Mouse (Mus musculus) cerebellum, adult 18-20 months (tissue): ENCODE data around the gene Mycbp2.
A peak's percentile ranks its signal among the peaks of the same experiment; 100 is the strongest.

ENCODE experiments used
- DNase-seq, 2 experiments: peaks; one replicate each; pipeline ENCODE4 v3.0.0; 2021

Mycbp2 gene

DNA sequence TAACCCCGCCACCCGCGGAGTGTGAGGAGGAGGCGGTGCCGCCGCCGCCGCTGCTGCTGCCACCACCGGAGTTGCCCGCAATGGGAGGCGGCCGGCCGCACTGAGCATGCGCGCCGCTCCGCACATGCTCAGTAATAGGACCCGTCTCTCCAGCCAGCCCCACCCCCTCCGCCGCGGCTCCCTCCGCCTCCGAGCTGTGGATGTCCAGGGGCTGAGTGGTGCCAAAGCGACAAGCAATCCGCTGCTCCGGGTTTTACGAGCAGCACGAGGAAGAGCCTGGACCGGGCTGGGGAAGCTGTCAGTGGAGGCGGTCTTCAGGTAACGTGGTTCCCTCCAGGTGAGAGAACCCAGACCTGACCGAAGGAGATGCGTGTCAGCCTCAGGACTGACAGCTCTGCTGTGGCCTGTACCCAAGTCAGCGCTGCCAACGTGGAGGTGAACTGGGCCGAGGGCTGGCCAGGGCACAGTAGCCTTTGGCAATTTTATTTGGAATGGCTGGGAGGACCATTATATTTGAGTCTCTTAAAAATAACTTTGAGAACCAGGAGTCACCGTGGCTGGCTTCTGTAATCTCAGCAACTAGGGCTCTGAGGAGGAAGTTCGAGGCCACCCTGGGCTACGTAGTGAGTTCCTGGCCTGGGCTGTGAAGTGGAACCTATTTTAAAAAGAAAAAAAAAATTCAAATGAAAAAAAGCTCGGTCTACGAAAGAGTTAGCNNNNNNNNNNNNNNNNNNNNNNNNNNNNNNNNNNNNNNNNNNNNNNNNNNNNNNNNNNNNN lies at the start of gene Mycbp2:
TSS of gene Mycbp2 (minus strand) at position 86 of the 777 bp plus-strand sequence.
- DNase-seq, result peak; percentile 100

DNA sequence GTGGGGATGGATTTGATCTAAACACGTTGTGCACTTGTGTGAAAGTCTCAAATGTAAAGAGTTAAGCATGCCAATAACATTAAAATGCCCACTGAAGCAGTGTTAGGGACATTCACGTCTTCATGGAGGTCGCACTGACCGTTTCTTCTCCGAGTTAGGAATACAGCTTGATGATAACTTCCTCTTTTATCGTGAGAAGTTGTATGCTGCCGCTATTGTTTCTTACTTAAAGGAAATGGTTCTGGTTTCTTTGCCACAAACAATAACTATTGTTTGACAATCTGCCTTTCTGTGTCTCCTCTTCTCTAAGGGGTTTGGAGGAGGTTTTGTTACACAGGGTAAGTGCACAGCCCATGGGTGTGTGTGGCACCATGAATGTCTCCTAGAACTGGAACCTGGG lies 45.8 kb upstream of the Mycbp2 start:
- no peak for DNase-seq

DNA sequence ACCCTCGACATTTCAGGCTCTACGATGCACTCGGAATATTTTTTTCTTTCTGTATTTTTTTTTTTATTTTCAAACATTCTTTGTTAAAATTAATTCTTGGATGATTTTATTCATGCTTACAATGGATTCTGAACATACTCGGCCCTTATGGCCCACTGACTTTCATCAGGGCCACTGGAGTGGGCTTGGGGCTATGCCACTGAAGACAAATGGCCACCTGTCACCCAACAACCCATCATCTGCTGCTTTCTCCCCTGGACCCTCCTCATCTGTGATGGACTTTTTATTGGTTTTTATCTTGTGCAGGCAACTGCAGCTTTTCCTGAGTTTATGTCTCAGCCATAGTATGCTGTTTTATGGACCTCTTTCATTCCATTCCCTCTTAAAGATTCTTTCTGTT lies 40.8 kb upstream of the Mycbp2 start:
- no peak for DNase-seq

DNA sequence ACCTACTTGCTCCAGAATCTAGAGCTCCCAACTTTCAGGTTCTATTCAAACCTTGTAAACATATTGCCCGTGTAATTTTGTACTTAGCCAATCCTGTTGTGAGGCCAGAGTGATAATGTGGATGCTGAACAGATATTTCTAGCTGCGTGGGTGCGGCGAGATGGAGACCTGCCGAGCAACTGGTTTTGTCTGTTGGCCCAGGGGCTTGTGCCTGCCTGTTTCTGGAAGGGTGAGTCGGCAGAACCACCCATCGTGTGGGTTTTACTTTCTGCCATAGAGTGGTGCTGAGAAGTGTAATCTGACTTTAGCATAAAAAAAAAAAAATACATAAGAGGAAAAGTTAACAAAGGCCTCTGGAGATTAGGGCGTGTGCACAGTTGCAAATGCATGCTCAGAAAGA lies 40.3 kb upstream of the Mycbp2 start:
- DNase-seq, result no peak

DNA sequence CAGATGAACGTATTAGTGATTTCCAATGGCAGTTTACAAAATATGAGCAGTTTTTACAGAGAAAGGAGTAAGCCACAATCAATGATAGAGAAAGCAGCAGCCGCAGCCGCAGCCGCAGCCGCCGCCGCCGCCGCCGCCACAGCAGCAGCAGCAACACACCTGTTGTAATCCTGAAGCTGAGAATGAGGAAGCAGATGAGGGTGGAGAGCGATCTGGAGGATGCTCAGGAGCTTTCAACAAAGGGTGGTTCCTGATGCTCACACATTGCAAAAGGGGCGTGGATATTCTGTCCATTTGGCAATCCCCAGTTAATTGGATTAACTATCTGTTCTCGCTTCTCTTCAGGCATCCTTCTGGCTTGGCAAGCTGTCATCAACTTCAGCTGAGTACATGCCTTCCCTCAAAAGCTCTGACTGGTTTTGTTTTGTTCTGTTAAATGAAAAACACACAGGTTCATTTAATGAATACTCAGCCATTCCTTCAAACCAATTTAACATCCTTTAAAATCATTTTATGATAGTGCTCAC lies 38.5 kb upstream of the Mycbp2 start:
- DNase-seq, result no peak

DNA sequence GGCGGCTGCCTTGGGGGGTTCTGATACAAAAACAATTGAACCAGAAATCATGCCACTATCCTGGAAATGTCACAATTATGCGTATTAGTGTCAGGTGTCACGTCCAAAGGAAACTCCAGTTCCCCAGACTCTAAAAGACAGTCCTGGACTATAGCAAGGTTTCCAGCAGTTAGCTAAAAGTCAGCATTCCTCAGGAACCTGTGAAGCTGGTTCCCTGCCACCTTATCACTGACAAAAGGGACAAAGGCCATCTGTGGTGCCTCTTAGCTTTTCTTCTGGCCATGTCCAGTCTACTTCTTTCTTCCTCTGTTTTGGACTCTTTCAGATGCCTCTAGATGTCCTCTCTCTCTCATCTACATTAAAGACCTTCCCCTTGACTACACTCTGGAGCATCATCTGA lies 32.1 kb upstream of the Mycbp2 start:
- DNase-seq, result no peak

DNA sequence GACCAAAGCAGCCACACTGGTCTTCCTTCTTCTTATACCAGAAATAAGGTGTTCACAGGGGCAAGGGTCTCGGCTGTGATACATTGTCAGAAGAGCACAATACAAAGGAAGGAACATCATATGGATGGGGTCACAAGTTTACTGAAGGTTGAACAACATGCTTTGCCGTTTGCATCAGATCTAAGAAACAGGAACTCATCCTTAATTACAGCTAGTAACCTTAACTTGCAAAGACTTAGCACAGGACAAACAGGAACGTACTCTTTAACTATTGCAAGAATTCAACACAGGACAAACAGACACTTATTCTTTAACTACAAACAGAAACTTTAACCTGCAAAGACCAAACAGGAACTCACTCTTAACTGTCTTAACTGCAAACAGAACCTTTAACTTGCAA lies 30.2 kb upstream of the Mycbp2 start:
- DNase-seq, result no peak

DNA sequence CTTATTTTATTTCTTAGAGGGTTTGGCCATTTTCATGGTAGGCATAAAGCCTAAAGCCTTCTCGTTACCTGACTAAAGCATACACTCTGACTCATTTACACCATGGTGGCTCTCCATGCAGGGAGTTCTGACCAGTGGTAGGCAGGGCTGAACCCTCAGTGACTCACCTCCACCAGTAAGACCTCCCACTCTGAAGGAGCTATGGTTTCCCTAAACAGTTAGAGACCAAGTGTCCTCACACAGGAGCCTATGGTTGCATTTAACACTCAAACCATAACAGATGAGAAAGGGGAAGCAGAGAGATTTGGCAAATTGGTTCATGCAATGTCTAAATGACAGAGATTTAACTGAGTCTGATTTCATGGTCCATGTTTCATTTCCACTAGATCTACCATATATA lies 28.9 kb upstream of the Mycbp2 start:
- no peak for DNase-seq

DNA sequence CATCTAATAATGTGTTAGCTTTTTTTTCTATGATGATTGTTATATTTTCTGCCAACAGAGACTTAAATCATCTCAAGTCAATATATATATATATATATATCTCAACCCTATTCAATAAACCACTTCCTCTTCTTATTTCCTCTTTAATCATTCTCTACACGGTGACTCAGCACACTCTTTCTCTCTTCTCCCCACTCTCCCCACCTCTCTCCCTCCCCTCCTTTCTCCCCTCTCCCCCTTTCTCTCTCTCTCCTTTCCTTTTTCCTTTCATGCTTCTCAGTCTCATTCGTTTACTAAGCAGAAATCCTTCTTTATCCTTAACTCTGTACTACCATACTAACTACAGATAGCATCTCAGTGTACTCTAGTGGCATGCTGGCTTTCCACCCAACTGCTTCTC lies 16.6 kb upstream of the Mycbp2 start:
- DNase-seq, result no peak

DNA sequence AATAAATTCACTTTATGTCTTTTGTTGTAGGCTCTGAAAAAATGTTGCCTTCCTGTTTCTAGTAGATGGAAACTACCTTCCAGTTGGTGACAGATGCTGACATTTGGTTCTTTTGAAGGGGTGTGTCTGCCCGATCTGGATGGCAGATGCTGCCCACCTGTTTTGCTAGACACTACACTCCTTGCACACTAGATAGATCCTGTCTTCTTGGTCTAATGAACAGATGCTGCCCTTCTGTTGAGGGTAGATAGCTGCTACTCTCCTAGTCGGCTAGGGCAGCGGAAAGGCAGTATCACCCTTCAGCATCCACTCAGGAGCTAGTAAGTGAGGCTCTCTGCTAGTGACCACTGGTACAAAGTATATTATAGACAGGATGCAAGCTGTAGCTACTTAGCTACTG lies 9.5 kb upstream of the Mycbp2 start:
- no peak for DNase-seq

DNA sequence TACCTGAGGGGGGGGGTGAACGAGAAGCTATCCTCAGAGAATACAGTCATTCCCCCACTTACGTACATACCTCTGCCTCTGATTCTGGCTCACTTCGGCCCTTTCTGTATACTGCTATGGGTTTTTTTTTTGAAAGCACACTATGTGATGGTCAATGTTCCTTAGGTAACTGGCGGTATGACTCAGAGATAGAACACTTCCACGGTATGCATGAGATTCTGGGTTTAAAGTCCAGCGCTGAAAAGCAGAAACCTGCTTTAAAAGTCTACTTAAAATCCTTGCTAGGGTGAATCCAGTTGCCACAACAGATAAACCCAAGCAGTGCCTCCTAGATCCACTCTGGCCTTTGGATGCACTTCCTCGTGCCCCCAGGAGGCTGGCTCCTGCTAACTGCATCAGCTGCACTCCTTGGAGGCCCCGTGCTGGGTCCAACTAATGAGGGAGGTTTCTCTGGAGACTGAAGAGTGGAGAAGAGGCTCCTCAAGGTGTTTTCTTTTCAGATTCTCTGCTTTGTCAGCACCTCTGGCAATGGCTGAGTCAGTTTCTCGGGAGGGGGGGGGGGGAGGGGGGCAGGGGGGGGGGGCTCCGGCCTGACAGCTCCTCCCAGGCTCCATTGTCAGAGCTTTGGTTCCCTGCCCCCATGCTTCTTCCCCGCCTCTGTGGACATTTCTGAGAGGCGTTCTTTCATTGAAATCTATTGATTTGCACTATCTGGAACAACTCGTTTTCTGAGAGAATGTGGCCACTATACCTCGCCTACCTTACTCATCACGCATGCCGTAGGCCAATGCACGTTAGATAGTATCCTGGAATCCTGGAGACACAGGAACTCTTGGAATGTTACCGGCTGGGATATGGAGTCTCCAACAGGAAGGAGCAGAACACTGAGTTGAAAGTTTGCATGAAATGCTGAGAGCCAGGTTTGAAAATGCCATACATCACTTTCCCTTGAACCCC lies 8.1 kb upstream of the Mycbp2 start:
- no peak for DNase-seq

DNA sequence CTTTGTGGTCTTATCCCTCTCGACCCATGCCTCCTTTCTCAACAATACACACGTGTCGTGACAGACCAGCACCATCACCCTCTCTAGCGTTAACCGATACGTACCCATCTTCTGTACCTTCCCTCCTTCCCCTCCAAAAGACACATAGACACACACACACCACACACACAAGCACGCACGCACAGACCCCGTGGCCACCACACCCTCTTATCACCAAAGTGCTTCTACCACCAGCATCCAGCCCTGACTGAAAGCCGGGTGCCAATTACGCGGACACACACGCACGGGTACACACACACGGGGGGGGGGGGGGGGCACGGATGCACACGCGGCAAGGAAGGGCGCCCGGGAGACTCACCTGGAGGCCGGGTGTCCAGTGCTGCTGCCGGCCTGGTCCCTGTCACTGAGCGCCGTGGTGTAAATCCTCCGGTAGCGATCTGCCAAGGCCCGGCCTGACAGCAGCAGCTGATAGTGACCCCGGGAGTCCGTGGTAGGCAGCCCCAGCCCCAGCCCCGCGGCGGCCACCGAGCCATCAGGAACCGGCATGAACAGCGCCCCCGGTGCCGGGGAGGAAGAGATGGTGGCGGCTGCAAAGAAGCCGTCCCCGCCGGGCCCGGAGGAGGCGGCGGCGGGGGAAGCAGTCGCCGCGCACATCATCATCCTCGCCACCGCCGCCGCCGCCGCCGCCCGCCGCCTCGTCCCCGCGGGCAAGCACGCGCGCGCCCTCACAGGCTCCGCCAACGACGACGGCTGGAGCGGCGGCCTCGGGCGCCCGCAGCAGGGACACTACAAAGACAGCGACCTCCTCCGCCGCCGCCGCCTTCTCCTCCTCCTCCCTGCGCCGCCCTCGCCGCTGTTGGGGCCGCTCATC lies 521 bp downstream of the Mycbp2 start:
- DNase-seq, result peak in 1 of 2 experiments; percentile 69

DNA sequence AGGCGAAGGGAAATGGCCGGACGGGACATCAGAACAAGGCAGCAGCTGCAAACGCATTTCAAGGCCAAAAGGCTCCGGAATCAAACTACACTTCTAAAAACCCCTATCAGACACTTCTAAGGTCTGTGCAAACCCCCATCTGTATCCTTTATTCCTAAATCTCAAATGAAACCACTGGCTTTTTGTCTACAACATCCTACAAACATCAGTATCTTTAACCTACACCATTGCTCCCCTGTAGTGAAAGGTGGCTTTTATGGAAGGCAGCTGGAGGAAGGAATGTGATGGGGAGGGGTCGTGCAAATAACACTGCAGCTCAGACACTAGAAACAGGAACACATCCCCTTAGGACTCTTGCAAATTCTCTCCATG lies 1.1 kb downstream of the Mycbp2 start:
- peak in 1 of 2 experiments; percentile 25 for DNase-seq

DNA sequence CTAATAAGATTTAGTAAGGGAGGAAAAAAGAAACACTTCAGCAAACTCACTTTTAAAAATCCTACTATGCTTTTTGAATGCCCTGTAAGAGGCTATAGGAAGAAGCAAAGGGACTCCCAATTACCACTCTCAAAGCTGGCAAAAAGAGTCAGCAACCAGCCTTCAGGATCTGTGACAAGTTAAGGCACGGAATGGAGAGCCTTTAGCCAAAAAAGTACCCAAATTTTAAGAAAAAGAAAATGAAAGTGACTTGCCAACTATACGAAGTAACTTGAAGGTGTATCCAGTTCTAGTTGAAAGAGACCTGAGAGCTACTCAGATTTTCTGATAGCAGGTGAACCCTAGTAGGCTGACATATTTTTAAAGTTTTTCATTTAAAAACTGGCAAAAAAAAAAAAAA lies 1.6 kb downstream of the Mycbp2 start:
- DNase-seq, result no peak

DNA sequence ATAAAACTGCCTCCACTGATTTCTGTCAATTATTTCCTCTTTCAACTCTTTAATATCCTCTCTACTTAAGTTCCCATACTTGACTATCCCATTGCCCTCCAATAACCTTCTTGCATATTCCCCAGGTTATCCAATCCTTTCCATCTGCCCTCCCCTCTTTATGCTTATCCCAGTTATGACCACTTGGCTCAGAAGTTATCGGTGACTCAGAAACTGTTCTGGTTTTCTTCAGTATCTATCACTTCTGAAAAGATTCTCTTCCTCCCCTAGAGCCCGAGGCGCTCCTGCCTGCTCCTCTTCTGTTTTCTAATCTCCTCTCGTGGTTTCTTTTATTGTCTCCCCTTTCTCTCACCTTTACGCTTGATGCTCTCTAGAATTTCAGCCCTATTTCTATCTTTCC lies 2.8 kb downstream of the Mycbp2 start:
- DNase-seq, result no peak

DNA sequence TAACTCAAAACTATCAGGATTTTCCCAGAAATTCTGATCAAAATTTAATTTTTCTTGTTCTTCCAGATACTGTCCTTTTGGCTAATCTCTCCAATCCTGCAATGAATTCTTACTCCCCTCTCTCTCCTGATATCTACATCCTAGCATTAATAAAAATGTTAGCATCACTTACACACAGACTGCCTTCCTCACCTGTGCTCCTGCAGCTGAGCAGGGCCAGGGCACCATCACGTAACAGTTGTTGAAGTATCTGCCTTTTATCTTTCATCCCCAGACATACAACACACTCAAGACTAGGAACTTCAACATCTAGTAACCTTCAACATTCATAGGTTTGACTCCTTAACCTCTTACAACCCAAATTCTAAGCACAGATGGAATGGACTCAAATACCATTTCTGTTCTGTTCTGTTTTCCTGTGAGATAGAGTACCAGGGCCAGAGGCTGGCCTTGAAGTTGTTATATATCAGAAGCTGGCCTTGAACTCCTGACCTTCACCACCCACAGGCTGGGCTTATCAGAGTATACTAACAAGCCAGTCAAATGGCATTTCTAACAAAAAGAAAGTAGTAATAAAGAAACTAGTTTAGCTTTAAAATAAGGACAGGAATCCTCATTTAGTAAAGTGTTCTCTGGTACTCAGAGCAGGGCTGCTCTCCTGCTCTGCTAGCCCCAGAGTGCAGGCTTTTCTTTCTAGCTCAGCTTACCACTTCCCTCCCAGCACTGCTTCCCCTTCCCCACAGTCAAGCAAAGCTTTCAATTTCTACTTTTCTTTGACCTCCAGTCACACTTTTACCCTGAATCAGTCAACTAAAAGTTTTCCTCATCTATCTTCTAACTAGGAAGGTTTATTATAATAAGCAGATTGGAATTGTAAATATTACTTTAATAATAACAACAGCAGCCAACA lies 5.0 kb downstream of the Mycbp2 start:
- DNase-seq, result no peak

DNA sequence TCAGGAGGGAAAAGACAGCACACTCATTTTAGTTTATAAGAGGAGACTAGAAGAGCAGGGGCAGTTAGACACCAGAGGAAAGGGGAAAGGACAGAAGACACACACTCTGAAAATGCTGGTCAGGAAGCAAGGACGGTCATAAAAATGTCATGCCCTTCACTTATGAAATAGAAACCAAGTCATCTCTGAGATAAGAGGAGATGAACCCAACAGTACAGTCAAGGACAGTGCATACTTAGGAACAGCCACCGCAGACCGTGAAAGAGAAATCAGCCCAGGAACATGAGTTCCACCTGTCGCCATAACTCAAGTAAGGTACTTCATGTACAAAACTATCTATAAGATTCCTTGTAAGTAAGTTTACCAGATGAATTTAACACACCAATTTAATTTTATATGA lies 33.7 kb downstream of the Mycbp2 start:
- no peak for DNase-seq

DNA sequence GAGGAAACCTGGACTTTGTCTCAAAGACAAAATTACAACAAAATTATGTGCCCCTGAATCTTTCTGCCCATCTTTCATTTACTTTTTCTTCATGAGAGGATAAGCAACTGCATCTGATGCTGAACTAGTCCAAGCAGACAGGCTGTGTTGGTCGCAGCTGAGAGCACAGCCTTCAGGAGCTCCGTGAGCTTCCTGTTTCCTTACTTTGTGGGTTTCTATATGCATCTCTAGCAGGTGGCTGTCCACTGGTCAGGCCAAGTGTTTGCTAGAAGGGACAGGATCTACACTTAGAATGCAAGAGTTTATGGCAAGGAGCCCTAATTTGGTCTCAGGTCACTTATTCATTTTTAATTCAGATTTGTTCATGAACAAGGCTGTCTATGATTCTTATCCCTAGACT lies 50.4 kb downstream of the Mycbp2 start:
- DNase-seq, result no peak

DNA sequence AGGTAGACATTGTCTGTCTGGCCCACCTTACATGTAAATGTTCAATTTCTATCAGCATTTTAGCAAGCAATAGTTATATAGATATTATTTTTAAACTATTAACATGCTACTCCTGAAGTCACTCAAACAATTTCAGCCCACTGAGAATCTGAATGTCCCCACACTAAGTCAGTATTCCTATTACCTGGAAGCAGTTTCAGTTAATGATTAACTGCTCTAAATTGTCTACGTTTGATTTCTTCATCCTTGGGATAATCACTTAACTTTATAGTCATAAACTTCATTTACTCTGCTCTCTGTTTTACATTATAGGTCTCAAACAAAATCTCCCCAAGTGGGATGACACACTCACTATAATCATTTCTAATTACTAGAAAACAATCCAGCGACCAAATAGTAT lies 60.0 kb downstream of the Mycbp2 start:
- no peak for DNase-seq

DNA sequence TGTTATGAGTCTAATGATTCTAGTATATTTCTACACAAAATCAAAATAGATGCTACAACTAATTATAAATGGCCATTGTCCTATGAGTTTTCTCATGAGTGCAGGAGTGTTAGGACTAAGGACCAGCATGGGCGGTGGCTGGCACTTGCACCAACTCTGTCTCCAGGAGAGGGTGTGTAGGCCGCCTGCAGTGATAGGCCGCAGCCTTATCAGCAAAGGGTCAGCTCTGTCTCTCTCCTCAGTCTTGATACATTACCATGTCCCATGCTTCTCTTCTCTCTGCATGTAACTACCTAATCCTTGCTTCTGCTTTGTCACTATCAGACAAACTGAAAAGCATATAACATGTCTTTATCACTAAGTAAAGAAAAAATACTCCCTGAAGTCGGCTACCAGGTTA lies 69.9 kb downstream of the Mycbp2 start:
- DNase-seq, result no peak

DNA sequence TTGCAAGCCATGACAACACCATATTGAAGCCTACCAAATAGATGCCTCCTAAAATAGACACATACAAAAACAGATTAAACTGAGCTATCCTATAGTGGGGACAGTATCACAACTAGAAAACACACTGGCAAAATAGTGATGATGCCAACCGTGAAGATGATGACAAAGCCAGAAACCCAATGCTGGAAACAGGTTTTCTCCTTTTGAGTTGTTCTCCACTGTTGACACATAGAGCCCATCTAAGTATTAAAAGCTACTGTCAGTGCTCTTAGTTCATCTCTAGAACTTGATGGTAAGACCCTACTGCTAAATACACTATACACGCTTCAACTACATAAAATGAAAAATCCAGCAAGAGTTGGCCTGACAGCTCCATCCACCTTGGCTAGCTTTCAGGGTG lies 86.2 kb downstream of the Mycbp2 start:
- DNase-seq, result no peak

DNA sequence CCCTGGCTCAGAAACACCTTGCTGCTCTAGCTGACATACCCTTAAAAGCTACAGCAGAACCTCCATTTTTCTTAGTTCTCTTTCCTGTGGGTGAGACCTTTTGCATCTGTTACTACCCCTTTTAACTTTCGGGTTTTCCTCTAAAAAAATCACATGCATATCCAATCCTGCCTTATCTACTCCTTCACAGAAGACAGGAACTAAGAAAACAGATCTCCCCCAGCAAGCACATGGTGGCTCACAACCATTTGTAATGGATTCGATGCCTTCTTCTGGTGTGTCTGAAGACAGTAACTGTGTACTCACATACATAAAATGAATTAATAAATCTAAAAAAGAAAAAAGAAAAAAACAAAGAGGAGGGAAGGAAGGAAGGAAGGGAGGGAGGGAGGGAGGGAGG lies 87.9 kb downstream of the Mycbp2 start:
- no peak for DNase-seq
